Mouse (Mus musculus): Measurements from ENCODE around the gene Ascc1.

Ascc1 gene

DNA sequence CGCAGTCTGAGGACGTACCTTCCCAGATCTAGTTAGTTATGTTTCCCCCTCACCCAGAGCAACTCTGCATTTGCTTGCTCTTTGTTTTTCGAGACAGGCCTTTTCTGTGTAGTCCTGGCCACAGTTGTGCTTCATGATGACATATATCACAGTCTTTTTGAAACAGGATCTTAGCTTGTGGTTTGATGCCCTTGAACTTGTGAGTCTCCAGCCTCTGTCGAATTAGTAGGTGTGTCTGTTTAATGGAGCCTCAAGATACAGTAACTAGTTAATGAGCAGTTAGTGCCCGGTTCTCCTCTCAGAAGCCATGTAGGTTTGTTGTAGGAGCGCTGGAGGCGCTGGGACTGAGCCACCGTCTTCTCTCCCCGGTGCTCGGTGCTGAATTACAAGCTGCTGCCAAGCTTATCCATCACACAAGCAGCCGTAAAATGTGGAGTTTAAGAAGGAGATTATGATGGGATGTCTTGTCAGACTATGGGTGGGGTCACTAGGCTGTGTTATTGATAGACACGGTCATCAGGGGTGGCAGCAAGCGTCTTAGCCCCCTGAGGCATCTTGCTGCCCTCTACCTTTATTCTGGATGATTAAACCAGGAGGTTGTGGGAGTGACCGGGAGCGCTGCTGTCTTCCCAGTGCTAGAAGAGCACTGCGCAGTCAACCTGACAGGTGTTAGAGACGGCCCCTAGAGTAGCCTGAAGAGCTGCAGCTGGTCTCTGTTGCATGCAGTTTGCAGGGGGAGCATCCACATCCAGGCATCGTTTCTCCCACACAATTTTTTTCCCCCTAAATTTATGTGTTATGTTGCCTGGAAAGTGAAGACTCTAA lies 75.3 kb downstream of the Ascc1 start:
- DNase-seq (ENCODE audit: extremely low spot score, low read depth, low spot score) = no peak

DNA sequence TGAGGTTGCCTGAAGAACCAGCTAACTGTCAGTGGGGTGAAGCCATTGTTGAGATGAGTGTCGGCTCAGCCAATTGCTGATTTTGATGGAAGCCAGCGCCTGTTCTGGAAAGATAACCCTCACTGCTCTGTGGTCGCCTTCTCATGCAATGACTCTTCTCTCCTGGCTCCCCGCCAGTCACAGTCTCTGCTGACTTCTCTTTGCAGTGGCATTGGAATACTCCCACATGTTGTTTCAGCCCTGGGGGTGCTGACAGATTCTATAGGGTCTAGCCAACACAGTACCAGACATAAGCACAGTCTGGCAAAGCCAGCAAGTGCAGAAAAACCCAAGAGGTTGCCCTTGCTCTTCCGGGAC lies 75.9 kb downstream of the Ascc1 start:
- no peak for DNase-seq (ENCODE audit: extremely low spot score, low read depth, low spot score)

DNA sequence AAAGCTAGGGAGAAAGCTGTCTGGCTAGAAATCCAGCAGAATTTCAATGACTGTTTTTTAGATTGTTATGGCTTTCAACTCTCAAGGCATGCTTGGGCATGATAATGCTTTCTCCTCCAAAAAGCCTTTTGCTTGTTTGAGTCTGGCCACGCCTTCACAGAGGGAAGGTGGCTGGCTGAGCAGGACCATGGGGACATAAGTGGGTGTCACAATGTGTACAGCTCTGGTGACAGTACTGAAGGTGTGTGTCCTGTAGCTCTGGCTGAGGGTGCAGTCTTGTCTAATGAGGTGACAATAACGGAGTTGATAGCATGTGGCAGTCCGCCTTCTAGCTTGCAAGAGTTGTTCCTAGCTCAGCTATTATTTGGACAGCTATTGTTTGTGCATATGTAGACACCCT lies 77.6 kb downstream of the Ascc1 start:
- DNase-seq (ENCODE audit: extremely low spot score, low read depth, low spot score) = no peak

DNA sequence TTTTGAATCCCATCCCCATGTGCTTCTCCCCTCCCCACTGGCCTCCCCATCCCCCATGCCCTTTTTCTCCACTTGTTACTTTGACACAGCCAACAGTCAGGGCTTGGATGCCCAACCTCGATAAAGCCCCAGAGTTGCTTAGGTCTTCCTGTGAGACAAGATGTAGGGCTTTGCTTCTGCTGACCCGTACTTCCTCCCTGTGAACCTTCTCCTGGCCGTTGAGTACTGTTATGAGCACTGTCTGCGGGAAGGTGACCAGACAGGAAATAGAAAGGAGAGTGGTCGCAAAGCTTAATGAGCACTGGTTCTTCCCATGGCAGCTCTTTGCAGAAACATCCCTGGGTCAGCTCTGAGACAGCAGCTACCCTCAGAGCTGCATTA lies 78.0 kb downstream of the Ascc1 start:
- DNase-seq (ENCODE audit: extremely low spot score, low read depth, low spot score) = no peak

DNA sequence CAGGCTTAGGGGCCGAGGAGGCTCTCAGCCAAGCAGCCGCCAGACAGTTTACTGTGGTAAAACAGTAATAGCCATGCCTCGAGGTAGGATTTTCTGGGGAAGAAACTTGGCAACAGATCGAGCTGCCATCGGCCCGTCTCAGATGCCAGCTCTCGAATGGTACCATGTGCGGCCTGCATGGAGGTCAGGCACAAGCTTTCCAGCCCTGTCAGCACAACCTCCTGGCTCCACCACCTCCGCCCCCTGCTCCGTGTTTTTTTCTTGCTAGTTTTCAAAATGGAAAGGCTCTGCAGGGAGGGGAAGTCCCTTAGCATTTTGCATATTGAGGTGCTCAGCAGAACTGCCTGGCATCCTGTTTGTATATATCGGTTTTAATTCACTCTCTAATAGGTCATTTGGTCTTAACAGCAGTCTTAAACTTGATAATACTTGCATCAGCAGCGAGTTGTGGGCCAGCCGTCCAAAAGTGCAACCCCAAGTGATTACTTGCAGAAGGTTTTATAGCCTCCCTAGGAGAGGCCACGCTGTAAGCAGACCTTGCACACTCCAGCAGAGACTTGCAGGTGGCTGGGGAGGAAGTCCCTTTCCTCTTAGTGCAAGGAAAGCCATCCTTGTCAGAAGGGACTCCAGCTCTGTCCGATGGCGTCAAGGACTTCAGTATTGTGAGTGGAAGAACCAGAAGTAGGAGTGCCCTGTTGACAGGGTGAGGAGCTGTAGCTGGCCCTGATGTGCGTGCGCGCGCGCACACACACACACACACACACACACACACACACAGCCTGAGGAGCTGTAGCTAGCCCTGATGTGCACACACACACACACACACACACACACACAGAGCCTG lies 78.6 kb downstream of the Ascc1 start:
- DNase-seq (ENCODE audit: extremely low spot score, low read depth, low spot score) = no peak

DNA sequence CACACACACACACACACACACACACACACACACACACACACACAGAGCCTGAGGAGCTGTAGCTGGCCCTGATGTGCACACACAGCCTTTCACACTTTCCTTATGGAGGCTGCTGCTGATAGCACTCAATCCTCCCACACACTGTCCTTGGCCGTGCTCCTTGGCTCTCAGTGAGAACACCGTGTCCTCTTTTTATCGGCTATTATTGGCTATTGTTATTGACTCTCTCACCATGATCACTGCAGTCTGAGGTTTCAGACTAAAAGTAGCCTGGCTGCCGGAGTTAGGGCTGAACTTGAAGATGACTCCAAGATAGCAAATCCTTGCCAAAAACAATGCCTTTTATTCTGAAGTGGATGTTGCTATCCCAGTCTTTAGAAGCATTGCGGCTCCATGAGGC lies 79.3 kb downstream of the Ascc1 start:
- no peak for DNase-seq (ENCODE audit: extremely low spot score, low read depth, low spot score)

DNA sequence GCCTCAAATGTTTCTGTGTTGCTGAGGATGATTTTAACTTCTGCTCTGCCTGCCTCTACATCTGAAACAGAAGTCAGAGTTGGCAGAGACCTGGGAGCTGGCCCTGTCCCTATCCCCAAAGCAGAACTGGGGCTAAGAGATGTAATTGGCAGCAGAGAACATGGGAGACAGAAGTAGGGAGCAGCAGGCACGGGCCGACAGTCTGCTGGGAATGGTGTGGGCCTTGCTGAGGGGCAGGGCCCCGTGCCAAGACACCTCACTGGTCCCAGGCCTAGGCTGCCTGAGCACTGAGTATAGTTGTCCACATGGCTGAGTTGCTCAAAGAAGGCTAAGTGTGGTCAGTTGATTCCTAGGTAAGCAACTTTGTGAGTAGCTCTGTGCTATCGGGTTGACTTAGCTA lies 81.5 kb downstream of the Ascc1 start:
- DNase-seq (ENCODE audit: extremely low spot score, low read depth, low spot score) = no peak

DNA sequence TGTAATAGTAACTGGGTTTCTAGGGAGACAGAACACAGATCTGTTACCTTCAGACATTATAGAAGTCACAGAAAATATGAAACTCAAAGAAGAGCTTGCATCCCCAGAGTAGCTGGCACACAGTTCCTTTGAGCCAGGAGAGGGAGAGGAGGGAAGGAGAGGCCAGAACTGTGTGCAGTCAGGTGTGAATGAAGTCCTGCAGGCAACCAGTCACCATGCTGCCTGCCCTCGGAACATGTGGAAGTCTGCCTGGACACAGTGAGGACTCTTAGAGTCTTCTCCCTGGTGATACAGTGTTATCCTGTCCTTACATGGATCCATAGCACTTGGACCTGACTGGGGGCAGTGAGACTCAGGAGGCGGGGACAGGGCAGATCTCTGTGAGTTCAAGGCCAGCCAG lies 89.7 kb downstream of the Ascc1 start:
- DNase-seq (ENCODE audit: extremely low spot score, low read depth, low spot score) = no peak

DNA sequence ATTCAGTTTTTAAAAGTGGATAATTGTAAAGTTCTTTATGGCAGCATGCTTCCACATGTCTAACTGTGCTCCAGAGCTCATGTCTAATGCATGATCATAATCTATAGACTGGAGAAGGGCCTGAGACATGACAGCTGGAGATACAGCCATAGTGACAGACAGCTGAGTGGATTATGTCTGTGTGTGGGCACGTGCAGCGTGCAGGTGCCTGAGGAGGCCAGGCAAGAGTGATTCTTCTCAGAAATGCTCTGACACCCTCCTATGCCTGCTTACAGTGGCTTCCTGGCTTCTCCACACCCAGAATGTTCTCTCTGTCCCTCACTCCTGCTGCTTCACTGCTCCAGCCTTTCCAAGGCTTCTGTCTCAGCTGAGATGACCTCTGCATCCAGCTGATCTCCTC lies 91.1 kb downstream of the Ascc1 start:
- DNase-seq (ENCODE audit: extremely low spot score, low read depth, low spot score) = no peak

DNA sequence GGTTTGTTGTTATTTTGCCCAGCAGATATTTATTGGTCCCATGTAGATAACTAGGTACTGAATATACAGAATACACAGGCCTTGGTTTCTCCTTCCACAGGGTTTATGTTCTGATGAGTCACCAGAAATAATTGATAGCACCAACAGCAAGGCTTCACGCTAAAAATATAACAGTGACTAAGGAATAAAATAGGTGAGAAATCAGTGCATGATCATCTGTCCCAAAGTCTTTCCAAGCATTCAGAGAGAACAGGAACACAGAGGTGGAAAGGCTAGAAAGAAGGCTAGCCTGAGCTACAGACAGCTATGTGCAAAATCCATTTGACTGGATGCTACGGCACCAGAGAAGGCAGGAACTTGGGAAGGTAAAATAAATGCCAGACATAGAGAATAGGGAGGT lies 93.0 kb downstream of the Ascc1 start:
- no peak for DNase-seq (ENCODE audit: extremely low spot score, low read depth, low spot score)

DNA sequence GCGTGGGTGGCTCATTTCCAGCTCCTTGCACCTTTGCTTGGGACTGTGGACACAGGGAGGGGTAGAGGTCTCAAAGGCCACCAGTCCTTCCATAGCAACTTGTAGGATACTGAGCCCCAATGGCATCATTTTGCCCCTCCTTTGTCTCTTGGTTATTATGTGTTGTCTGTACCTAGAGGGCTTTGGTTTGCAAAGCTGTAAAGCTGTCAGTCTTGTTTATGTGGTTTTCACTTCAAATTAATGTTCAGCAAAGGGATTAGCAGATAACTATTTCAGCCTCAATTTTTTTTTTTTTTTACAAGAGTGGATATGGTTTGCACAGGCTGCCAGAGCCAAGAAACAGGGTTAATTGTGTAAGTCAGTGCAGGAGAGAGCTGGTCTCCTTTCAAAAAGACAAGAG lies 93.7 kb downstream of the Ascc1 start:
- DNase-seq (ENCODE audit: extremely low spot score, low read depth, low spot score) = no peak

DNA sequence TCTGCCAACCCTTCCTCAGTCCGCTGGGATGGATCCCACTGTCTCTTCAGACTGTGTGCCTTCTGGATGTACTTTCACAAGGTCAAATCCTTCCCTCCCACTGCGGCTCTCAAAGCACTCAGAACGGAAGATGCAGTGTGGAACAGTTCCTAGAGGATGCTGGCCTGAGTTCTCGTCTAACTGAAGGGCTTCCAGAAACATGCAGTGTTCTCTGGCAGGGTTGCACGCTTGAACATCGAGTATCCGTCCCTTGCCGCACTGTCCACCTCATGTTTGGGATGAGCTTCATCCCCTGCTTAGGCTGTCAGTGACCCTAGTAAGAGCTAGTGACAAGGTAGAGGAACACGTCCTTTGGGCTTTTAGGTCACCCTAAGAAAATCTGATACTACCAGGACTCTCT lies 94.5 kb downstream of the Ascc1 start:
- no peak for DNase-seq (ENCODE audit: extremely low spot score, low read depth, low spot score)

DNA sequence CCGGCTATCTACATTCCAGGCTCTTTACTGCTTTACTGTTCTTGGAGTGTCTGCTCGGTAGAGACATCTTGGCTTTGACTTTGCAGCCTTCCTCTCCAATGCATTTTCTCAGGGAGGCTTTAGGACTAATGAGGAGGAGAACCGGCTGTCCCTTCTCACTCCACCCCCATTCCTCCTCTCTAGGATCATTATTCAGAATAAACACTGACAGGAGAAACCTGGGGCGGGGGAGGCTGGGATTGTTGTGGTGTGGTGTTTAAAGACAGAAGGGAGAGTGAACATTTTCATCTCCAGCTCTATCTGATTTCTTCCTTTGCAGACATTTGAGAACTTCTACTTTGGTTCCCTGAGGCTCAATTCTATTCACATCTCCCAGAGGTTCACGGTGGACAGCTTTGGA lies 95.2 kb downstream of the Ascc1 start:
- DNase-seq (ENCODE audit: extremely low spot score, low read depth, low spot score) = no peak

DNA sequence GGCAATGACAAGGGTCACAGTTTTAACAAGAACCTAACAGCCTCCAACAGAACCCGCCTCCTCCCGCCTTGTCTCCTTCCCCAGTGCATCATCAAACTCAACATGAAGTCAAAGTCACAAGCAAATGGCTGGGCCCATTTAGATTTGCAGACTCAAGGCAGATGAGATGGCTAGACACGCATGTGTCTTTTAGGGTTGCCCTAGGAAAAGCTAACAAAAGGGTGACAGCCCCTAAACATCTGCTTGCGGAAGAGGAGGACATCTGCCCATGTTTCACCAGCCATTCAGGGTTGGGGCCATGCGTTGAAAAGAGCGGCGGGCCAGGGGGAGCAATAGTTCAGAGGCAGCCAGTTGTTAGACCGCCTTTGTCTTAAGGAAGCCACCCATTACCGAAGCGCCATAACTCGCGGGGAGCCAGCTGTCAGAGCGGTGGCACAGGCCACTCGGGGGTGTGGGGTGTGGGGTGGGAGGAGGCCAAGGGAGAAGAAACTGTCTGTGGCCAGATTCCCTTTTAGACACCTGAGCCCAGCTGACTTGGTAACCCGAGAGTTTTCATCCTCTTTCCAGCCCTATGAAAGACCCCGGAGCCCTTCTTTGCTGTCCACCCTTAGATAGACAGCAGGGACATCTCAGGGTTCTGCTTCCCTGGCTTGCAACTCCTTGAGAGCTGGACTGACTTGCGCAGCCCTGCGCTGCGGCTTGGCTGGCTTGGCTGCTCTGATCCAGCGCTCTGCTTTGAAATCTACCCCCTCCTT lies 103.0 kb downstream of the Ascc1 start:
- no peak for DNase-seq (ENCODE audit: extremely low spot score, low read depth, low spot score)

DNA sequence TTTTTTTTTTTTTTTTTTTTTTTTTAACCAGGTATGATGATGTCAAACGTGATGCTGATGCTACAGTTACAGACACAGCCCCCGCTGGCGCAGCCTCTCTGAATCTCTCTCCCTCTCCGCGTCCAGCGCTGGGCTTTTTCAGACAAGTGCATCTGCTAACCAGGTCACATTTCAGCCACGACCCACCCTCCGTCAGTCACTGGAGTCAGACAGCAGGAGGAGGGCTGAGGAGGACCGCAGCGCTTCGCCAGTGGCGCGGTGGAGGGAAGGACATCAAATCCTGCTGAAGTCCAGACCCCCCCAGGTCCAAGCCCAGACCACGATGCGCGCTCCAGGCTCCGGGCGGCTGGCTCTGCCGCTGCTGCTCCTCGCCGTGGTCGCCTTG lies 103.5 kb downstream of the Ascc1 start, which contains the start of gene Spock2:
Gene Spock2, plus strand, starts transcription at position 74 of the 385 bp plus-strand sequence.
- DNase-seq (ENCODE audit: extremely low spot score, low read depth, low spot score) = no peak

DNA sequence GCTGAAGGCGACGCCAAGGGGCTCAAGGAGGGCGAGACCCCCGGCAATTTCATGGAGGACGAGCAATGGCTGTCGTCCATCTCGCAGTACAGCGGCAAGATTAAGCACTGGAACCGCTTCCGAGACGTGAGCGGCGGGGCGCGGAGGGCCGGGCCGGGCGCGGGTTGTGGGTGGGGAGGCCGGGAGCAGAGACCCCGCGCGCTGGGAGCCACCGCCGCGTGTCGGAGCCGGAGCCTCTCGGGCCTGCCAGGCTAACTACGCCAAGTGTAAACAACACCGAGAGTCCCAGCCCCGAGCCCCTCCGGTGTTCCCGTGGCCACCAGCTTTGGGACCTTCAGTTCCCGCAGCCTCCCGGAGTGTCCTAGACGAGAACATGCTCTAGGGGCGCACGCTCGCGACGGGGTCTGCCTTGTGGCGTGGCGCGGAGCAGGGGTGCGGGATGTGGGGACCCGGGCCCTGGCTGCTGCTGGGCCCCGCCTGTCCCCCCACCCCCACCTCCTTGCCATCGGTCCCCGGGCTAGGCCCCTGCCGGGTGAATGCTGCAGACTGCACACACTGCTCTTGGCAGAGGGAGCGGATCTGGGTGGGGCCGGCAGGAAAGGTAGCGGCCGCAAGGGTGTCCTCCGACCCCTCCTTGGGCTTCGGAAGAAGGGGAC lies 104.1 kb downstream of the Ascc1 start:
- no peak for DNase-seq (ENCODE audit: extremely low spot score, low read depth, low spot score)

DNA sequence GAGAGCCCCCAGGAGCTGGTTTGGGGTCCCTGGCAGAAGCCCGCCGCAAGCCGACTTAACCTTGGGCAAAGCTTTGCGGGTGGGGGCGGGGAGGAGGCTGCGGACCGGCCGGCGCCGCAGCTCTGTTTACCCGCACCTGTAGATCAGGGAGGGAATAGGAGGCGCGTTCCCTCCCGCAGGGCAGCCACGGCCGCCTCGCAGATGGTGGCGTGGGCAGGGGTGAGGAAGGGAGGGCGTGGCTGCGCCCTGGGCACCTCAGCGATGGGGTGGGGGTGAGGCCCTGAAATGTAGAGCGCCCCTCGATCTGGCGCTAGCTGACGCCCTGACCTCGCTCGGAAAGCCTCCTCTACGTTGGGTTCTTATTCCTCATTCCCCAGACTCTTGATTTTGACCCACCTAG lies 104.8 kb downstream of the Ascc1 start:
- DNase-seq (ENCODE audit: extremely low spot score, low read depth, low spot score) = no peak

DNA sequence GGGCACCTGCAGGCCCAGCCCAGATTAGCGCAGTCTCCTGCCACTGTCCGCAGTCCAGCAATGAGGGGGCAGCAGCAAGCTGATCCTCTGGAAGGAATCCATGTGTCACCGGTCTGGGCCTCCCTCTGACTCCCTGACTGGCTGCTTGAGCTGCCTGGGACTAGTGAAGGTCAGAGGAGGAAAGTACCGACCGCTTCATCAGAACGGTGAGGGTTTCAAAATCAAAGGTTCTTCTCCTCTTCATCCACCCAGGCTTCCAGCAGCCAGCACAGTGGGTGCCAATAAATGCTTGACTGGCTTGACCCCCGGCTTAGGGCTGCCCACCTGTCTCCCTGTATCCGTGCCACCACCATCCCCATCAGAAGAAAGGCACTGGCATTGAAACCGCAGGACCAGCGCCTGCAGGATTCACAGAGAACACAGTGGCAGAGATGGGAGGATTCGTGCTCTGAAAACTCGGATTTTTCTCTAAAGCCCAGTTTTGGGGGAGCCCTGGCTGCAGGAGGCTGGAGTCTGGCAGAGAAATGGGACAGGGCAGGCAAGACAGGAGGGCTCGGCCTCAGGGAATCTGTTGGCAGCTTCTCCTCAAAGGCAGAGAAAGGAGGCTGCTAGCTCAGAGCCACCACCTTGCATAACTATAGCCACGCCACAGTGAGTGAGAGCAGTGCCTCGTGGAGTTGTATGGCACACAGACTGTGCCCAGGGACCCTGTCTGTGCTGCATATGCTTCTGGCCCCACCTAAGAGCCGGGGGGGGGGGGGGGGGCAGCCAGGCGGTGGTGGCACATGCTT lies 105.9 kb downstream of the Ascc1 start:
- DNase-seq (ENCODE audit: extremely low spot score, low read depth, low spot score) = no peak

DNA sequence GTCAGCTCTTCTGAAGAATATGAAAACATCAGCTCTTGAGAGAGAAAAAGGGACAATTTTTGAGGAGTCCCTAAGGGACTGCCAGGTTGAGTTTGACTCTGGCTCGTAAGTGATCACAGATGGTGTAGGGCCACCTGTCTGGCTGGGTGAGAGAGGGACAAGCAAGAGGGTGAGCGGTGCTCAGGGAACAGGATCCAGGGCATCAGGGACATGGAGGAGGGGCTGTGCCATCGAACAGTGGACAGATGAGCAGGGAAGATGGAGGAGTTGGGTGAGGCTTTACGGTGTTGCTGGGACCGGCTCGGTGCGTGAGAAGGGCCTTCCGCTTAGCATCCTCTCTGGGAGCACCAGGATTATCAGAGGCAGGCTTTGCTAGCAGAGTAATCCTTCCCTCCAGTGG lies 106.7 kb downstream of the Ascc1 start:
- DNase-seq (ENCODE audit: extremely low spot score, low read depth, low spot score) = no peak

DNA sequence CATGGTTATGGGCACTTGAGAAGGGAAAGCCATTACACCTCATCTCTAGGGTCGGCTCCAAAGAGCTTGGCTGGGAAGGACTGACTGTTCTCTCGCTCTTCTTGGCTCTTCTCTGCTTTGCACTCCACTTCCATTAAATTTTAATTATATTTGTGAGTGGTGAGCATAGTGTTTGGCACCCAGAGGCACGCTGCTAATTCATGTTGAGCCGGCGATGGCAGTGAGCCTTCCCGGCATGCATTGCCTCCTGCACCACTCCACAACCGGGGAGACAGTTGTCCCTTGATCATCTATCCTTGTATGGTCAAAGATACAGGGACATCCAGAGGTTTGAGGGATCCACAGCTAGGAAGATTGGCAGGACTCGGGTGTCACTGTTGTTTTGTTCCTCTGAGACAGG lies 107.4 kb downstream of the Ascc1 start:
- no peak for DNase-seq (ENCODE audit: extremely low spot score, low read depth, low spot score)

All from hindlimb bud, embryonic 11.5 days (tissue).